8 mouse cellular contexts compared by ENCODE assay signal in the genomic region with DNA sequence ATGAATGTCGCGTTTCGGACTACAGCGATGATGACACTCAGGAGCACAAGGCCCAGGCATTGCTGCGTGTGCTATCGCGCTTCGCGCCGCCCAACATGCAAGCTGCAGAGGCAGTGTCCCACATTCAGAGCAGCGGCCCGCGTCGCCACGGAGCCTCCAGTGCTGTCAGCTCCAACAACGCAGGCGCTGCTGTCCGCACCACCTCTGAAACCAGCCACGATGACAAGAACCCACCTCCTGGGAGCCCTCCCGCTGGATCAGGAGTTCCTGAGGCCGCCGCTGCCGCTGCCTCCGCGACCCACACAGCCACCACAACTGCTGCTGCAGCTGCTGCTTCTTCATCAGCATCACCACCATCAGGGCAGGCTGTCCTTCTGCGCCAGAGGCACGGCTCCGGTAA. TPM values are rescaled to one million over a fixed set of nuclear protein-coding genes. Genes with fewer than 3 reads are reported as not detected.
A peak's percentile ranks its signal among the peaks of the same experiment; 100 is the strongest.
DNase-seq lines count a peak whose midpoint lies in the region.

No protein-coding gene starts in this region.

- intact Hi-C loops in left cerebral cortex, postnatal 25 days (cut with DNase I) = loop anchor here (10.0 kb wide), 3 partner anchors 368 to 628 kb away; no protein-coding TSS in a partner anchor

- DNase-seq in kidney, postnatal 10 days = peak; percentile 13
- DNase-seq in kidney, postnatal 25 days = no peak
- peak; percentile 29 for DNase-seq in embryo, embryonic 9.5 days (ENCODE audit: extremely low spot score)
- peak; percentile 28 to 53 for DNase-seq in left cerebral cortex, postnatal 25 days (ENCODE audit: low spot score in 2 of 2)
- DNase-seq in retina, embryonic 14.5 days (ENCODE audit: low spot score) = peak; percentile 49
- no peak for DNase-seq in cerebellum, adult 9-10 months
- DNase-seq in yolk sac, embryonic 10.5 days (ENCODE audit: low spot score) = no peak
- DNase-seq in c-Kit-positive CD71-positive TER-119-positive erythroid progenitor cells, embryonic 14.5 days (ENCODE audit: low spot score) = no peak

RNA-seq across cellular contexts. Expression of a gene that starts 4.4 kb away (rescaled TPM):
- total RNA-seq in left cerebral cortex, postnatal 25 days (2021) = 10 to 100 TPM; 56.2 to 57.9 TPM

Comparison
In these comparisons a context has a peak if more than half of its experiments do, and no peak if none do; other contexts are left out.
1. DNase-seq: peak in kidney, postnatal 10 days (single experiment), embryo, embryonic 9.5 days (single experiment), left cerebral cortex, postnatal 25 days (2 of 2) and retina, embryonic 14.5 days (single experiment); none in kidney, postnatal 25 days (0 of 2), cerebellum, adult 9-10 months (single experiment), yolk sac, embryonic 10.5 days (single experiment) and c-Kit-positive CD71-positive TER-119-positive erythroid progenitor cells, embryonic 14.5 days (single experiment).